Mouse (Mus musculus): ENCODE data around the gene Vsx1. TPM values are rescaled to one million over a fixed set of nuclear protein-coding genes. Genes with fewer than 3 reads are reported as not detected.

Gene Vsx1
- polyA plus RNA-seq, 1 experiment: not detected

DNA sequence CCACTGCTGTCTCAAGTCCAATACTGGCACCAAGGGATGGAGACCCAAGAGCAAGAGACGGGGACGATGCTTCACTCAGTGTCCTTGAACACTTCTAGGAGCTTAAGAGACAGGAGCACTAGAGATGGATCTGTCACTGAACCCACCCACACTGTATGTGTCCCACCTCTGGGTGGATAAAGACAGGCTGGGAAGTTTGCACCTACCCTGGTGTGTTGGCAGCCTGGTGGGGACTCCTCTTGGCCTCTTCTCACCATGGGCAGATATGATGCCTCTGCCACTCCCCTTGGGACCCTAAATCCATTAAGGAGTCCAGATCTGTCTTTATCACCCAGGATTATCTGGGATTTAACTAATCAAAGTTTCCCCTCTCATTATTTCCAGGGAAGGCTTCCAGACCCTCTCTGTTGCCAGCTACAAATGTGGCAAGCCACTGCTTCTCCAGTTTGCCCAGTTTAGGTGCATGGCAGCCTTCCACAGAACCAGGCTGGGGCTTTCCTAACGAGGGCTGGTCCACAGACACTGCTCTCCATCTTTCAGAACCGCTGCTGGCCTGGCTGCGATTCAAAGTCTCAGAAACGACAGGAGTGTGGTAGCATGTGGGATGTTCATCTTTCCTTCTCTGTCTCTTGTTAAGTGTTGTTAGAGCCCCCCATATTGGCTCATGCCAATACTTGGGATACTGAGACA is 2.5 kb upstream of the Vsx1 start:
- Histone ChIP-seq H3K4me3 (no peak overlapping the region), H3K4me2 (ENCODE audit: low read depth) (no peak overlapping the region), H3ac (ENCODE audit: control insufficient read depth, insufficient read length) (no peak overlapping the region), H3K36me3 (ENCODE audit: control insufficient read depth, insufficient read depth) (no peaks in the 10 kb centered on the region), H3K27me3 (ENCODE audit: control insufficient read depth, insufficient read depth, insufficient read length) (peaks cover 38% of the 10 kb centered on the region), H3K79me2 (ENCODE audit: control insufficient read depth, insufficient read depth) (no peaks in the 10 kb centered on the region)
- TF ChIP-seq USF1 (IDR thresholded peaks at IDR 0.05; ENCODE audit: low read depth) (no peak), MYOG (IDR thresholded peaks at IDR 0.05; ENCODE audit: control insufficient read depth in 1 of 3, insufficient read depth in 1 of 3, insufficient read length in 2 of 3, low read depth in 2 of 3) (no peak), E2F4 (IDR thresholded peaks at IDR 0.05; ENCODE audit: insufficient read depth) (no peak), SRF (IDR thresholded peaks at IDR 0.05; ENCODE audit: control insufficient read depth, insufficient read length, low read depth) (no peak), POLR2A (IDR thresholded peaks at IDR 0.05; ENCODE audit: insufficient read length, low read depth) (no peak), MAX (IDR thresholded peaks at IDR 0.05; ENCODE audit: low read depth) (no peak), MYOD1 (IDR thresholded peaks at IDR 0.05; ENCODE audit: control insufficient read depth in 1 of 3, insufficient read length in 2 of 3, low read depth in 2 of 3) (no peak)

DNA sequence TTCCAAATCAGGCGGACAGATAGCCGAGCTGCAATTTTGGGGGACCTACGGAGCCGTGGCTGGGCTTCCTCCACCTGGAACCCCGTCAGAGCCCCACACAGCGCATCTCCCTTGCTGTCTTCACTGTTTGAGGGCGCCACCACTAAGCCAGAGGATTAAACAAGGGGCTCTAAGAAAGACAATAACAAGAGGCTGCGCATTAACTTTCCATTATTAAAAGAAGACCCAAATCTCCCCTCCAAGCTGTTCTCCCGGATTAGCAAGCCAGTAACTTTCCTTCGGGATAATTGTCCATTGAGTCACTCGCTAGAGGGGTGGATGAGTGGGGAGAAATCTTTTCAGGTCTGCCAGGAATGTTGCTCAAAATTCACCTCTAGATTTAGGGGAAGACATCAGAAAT is 1.1 kb upstream of the Vsx1 start:
- Histone ChIP-seq H3K79me2 (ENCODE audit: control insufficient read depth, insufficient read depth) (no peaks in the 10 kb centered on the region), H3K36me3 (ENCODE audit: control insufficient read depth, insufficient read depth) (no peaks in the 10 kb centered on the region), H3K4me3 (no peak overlapping the region), H3K27me3 (ENCODE audit: control insufficient read depth, insufficient read depth, insufficient read length) (peaks cover 52% of the 10 kb centered on the region), H3ac (ENCODE audit: control insufficient read depth, insufficient read length) (no peak overlapping the region), H3K4me2 (ENCODE audit: low read depth) (no peak overlapping the region)
- TF ChIP-seq REST (IDR thresholded peaks at IDR 0.05; ENCODE audit: insufficient read depth, insufficient read length) (no peak), MYOD1 (IDR thresholded peaks at IDR 0.05; ENCODE audit: control insufficient read depth in 1 of 3, insufficient read length in 2 of 3, low read depth in 2 of 3) (no peak), E2F4 (IDR thresholded peaks at IDR 0.05; ENCODE audit: insufficient read depth) (no peak), TCF12 (IDR thresholded peaks at IDR 0.05; ENCODE audit: insufficient read depth, poor library complexity, severe bottlenecking) (no peak), POLR2A (IDR thresholded peaks at IDR 0.05; ENCODE audit: insufficient read length, low read depth) (no peak), POLR2AphosphoS2 (IDR thresholded peaks at IDR 0.05; ENCODE audit: insufficient read length, low read depth) (no peak), SRF (IDR thresholded peaks at IDR 0.05; ENCODE audit: control insufficient read depth, insufficient read length, low read depth) (no peak), USF1 (IDR thresholded peaks at IDR 0.05; ENCODE audit: low read depth) (no peak), MYOG (IDR thresholded peaks at IDR 0.05; ENCODE audit: control insufficient read depth in 1 of 3, insufficient read depth in 1 of 3, insufficient read length in 2 of 3, low read depth in 2 of 3) (no peak), TCF3 (IDR thresholded peaks at IDR 0.05; ENCODE audit: insufficient read length, low read depth) (no peak), CEBPB (IDR thresholded peaks at IDR 0.05; ENCODE audit: insufficient read depth, poor library complexity, severe bottlenecking) (no peak), MAX (IDR thresholded peaks at IDR 0.05; ENCODE audit: low read depth) (no peak)

DNA sequence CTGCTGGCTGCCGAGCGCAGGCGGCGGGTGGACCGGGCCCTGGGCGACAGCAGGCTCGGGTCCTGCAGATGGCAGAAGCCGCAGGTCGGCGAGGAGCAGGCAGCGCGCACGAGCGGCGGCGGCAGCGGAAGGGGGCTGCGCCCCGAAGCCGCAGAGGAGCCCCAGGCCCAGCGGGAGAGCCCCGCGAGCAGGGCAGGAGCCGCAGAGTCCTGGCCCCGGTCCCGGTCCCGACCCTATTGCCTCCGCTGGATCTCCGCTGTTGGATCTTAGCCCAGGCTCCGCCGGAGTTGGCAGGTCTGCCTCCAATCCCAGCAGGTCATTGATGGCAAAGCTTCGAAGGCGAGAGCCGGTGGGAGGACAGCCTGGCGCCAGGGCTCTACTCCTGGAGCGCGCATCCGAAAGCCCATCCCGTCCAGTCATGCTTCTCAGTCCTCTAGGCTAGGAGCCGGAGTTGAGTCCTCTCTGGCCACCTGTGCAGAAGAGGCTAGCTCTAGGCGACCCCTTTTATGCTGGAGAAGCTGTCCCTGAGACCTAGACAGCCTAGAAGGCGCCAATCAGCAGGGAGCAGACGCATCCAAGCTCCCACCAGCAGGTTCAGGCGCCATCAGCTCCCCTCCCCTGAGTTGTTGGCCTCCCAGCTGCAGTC is 496 bp downstream of the Vsx1 start:
- no peaks in the 10 kb centered on the region for H3K79me2 ChIP-seq (ENCODE audit: control insufficient read depth, insufficient read depth)
- no peak overlapping the region for H3K4me3 ChIP-seq
- H3K27me3 ChIP-seq (ENCODE audit: control insufficient read depth, insufficient read depth, insufficient read length): peaks cover 55% of the 10 kb centered on the region
- no peak overlapping the region for H3K4me2 ChIP-seq (ENCODE audit: low read depth)
- no peaks in the 10 kb centered on the region for H3K36me3 ChIP-seq (ENCODE audit: control insufficient read depth, insufficient read depth)
- TF ChIP-seq MYOG (IDR thresholded peaks at IDR 0.05; ENCODE audit: control insufficient read depth in 1 of 3, insufficient read depth in 1 of 3, insufficient read length in 2 of 3, low read depth in 2 of 3): no peak
- no peak for TF ChIP-seq TCF12 (IDR thresholded peaks at IDR 0.05; ENCODE audit: insufficient read depth, poor library complexity, severe bottlenecking)
- no peak for TF ChIP-seq REST (IDR thresholded peaks at IDR 0.05; ENCODE audit: insufficient read depth, insufficient read length)
- no peak for TF ChIP-seq CEBPB (IDR thresholded peaks at IDR 0.05; ENCODE audit: insufficient read depth, poor library complexity, severe bottlenecking)
- TF ChIP-seq USF1 (IDR thresholded peaks at IDR 0.05; ENCODE audit: low read depth): no peak
- no peak for TF ChIP-seq MAX (IDR thresholded peaks at IDR 0.05; ENCODE audit: low read depth)
- no peak for TF ChIP-seq MYOD1 (IDR thresholded peaks at IDR 0.05; ENCODE audit: control insufficient read depth in 1 of 3, insufficient read length in 2 of 3, low read depth in 2 of 3)
- TF ChIP-seq E2F4 (IDR thresholded peaks at IDR 0.05; ENCODE audit: insufficient read depth): no peak
- TF ChIP-seq POLR2A (IDR thresholded peaks at IDR 0.05; ENCODE audit: insufficient read length, low read depth): no peak
- TF ChIP-seq POLR2AphosphoS2 (IDR thresholded peaks at IDR 0.05; ENCODE audit: insufficient read length, low read depth): no peak
- no peak for TF ChIP-seq TCF3 (IDR thresholded peaks at IDR 0.05; ENCODE audit: insufficient read length, low read depth)
- no peak for TF ChIP-seq SRF (IDR thresholded peaks at IDR 0.05; ENCODE audit: control insufficient read depth, insufficient read length, low read depth)
- H3ac ChIP-seq (ENCODE audit: control insufficient read depth, insufficient read length): no peak overlapping the region

DNA sequence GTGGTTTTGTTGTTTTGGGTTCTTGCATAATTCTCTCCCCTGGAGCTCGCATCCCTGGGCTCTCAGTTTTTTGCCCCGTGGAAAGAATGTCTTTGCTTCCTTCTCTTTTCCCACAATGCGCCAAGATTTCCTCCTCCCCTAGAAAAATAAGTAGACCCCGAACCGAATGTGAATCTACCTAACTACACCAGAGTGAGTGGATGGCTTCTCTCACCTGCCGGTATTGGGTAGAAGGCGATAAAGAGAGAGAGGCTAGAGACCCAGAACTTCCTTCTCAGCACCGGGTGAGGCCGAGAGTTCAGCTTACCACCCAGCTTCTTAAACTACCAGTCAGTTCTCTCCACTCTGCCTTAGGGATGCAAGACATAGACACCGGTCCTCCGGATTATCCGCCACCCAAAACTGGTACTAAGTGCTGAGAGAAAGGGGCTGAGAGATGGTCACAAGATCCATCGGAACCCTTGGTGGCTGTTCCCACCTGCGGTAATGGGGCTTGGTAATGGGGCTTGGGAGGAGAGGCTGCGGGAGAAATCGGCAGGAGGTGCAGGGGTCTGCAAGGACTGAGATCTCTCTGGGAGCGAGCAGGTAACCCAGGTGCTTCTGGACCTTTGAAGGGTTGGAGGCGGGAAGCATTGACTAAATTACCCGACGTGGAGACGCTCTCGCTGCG is 1.2 kb downstream of the Vsx1 start:
- no peak overlapping the region for H3K4me3 ChIP-seq
- H3K27me3 ChIP-seq (ENCODE audit: control insufficient read depth, insufficient read depth, insufficient read length): peaks cover 55% of the 10 kb centered on the region
- H3K4me2 ChIP-seq (ENCODE audit: low read depth): no peak overlapping the region
- no peak overlapping the region for H3ac ChIP-seq (ENCODE audit: control insufficient read depth, insufficient read length)
- no peak for TF ChIP-seq POLR2A (IDR thresholded peaks at IDR 0.05; ENCODE audit: insufficient read length, low read depth)
- TF ChIP-seq POLR2AphosphoS2 (IDR thresholded peaks at IDR 0.05; ENCODE audit: insufficient read length, low read depth): no peak
- TF ChIP-seq MAX (IDR thresholded peaks at IDR 0.05; ENCODE audit: low read depth): no peak
- no peak for TF ChIP-seq TCF3 (IDR thresholded peaks at IDR 0.05; ENCODE audit: insufficient read length, low read depth)
- no peak for TF ChIP-seq MYOD1 (IDR thresholded peaks at IDR 0.05; ENCODE audit: control insufficient read depth in 1 of 3, insufficient read length in 2 of 3, low read depth in 2 of 3)
- no peak for TF ChIP-seq USF1 (IDR thresholded peaks at IDR 0.05; ENCODE audit: low read depth)
- no peak for TF ChIP-seq E2F4 (IDR thresholded peaks at IDR 0.05; ENCODE audit: insufficient read depth)
- H3K79me2 ChIP-seq (ENCODE audit: control insufficient read depth, insufficient read depth): no peaks in the 10 kb centered on the region
- no peaks in the 10 kb centered on the region for H3K36me3 ChIP-seq (ENCODE audit: control insufficient read depth, insufficient read depth)
